Mouse (Mus musculus): ENCODE measurements around the gene Fbxl8.

DNA sequence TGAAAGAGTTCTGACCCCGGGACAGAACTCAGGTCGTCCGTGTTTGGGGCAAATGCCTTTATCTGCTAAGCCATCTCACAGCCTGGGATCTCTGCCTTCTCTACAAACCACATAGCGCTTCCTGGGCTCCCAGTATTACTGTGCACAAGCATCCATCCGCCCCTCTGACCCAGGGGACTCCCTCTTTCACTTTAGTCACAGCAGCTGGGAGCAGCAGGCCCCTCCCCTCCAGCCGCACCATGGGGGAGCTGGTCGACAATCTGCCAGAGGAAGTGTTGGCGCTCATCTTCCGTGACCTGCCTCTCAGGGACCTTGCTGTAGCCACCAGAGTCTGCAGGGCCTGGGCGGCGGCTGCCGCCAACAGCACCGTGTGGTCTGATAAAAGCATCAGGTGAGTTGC, 2.3 kb downstream of the Fbxl8 start:
- TF ChIP-seq CTCF (IDR thresholded peaks at IDR 0.05; ENCODE audit: borderline replicate concordance, insufficient read depth, low read depth, low read length) (no peak), POLR2A (IDR thresholded peaks at IDR 0.05; ENCODE audit: borderline replicate concordance, insufficient read depth, low read length) (no peak)
